Mouse (Mus musculus) forebrain, embryonic 12.5 days (tissue): ENCODE measurements around the gene Man1a2. TPM values are rescaled to one million over a fixed set of nuclear protein-coding genes. Genes with fewer than 3 reads are reported as not detected.

Source experiments
- polyA plus RNA-seq: library from polyadenylated mRNA; unstranded; fragments of >200 nt; fragmentation: Nextera tagmentation; extraction: Ambion mirVana; gene quantifications from 2 replicates; pipeline ENCODE4 v1.2.1, GENCODE M21; 2016

Man1a2 gene
- polyA plus RNA-seq, 1 experiment from 2014 or later: 54.6 TPM

Other genes with a start within 250 kb of the Man1a2 start
- gene Tent5c, start 196.2 kb downstream of the Man1a2 start, polyA plus RNA-seq: 5.6 and 6.2 TPM in 2 replicates
- gene Vtcn1, start 140.0 kb upstream of the Man1a2 start, polyA plus RNA-seq: not detected in 2 replicates
- gene Trim45, start 236.7 kb upstream of the Man1a2 start, polyA plus RNA-seq: 6.2 and 7.1 TPM in 2 replicates